Mouse (Mus musculus) ZHBTc4 (cell line): ENCODE results near the gene Lpin2.

ENCODE experiments used
- DNase-seq: peaks from one replicate; pipeline ENCODE4 v3.0.0-alpha.2; 2011; ENCODE audit warnings: low read depth, low spot score

The Lpin2 gene

GRCm38 (mm10) chr17:71171161-71171560 is 11.2 kb upstream of the Lpin2 start:
- DNase-seq, result no peak

- DNase-seq, result no peak
Measured at GRCm38 (mm10) chr17:71177336-71177735, 5.0 kb upstream of the Lpin2 start.

GRCm38 (mm10) chr17:71177949-71178348 is 4.4 kb upstream of the Lpin2 start:
- no peak for DNase-seq

GRCm38 (mm10) chr17:71178530-71179181 is 3.7 kb upstream of the Lpin2 start:
- no peak for DNase-seq

GRCm38 (mm10) chr17:71179551-71180309 is 2.6 kb upstream of the Lpin2 start:
- no peak for DNase-seq

GRCm38 (mm10) chr17:71180601-71181000 is 1.8 kb upstream of the Lpin2 start:
- no peak for DNase-seq

- peak; percentile 89 for DNase-seq
Measured at GRCm38 (mm10) chr17:71182871-71183656, 704 bp downstream of the Lpin2 start.

- DNase-seq, result peak; percentile 46
Measured at GRCm38 (mm10) chr17:71183657-71184261, 1.4 kb downstream of the Lpin2 start.

GRCm38 (mm10) chr17:71184356-71185111 is 2.2 kb downstream of the Lpin2 start:
- DNase-seq, result peak; percentile 9

GRCm38 (mm10) chr17:71185368-71185767 is 3.0 kb downstream of the Lpin2 start:
- no peak for DNase-seq

GRCm38 (mm10) chr17:71190589-71190988 is 8.2 kb downstream of the Lpin2 start:
- no peak for DNase-seq

- DNase-seq, result no peak
Measured at GRCm38 (mm10) chr17:71191063-71191462, 8.7 kb downstream of the Lpin2 start.

- DNase-seq, result peak; percentile 21
Measured at GRCm38 (mm10) chr17:71191651-71192419, 9.5 kb downstream of the Lpin2 start.

- no peak for DNase-seq
Measured at GRCm38 (mm10) chr17:71193019-71193418, 10.7 kb downstream of the Lpin2 start.

GRCm38 (mm10) chr17:71193485-71193884 is 11.1 kb downstream of the Lpin2 start:
- DNase-seq, result no peak

- DNase-seq, result no peak
Measured at GRCm38 (mm10) chr17:71194906-71195632, 12.7 kb downstream of the Lpin2 start.

- peak; percentile 16 for DNase-seq
Measured at GRCm38 (mm10) chr17:71195633-71196391, 13.5 kb downstream of the Lpin2 start.

GRCm38 (mm10) chr17:71196415-71196814 is 14.1 kb downstream of the Lpin2 start:
- no peak for DNase-seq

GRCm38 (mm10) chr17:71199346-71199745 is 17.0 kb downstream of the Lpin2 start:
- DNase-seq, result no peak
